Mouse (Mus musculus) large intestine, adult 2 months (tissue): ENCODE results near the gene Terb1. TPM values are rescaled to one million over a fixed set of nuclear protein-coding genes. Genes with fewer than 3 reads are reported as not detected.

Experiments used
- DNase-seq: peaks from one replicate; pipeline ENCODE4 v3.0.0-alpha.2; 2012; ENCODE audit warnings: low read depth, low spot score
- WGBS: fragments of 180-500 bp; shearing (Covaris S2); methylation state at CpG from one replicate; pipeline ENCODE4 v1.1.7; 2018; 5-methylcytosine and 5-hydroxymethylcytosine counted together
- polyA plus RNA-seq: library from polyadenylated mRNA; depleted of rRNA; stranded (reverse); fragments of >200 nt; gene quantifications from 2 replicates; pipeline ENCODE4 v1.2.3, GENCODE M21; 2012; rRNA removed

The Terb1 gene
- 0.02 and 0.04 TPM in 2 replicates for polyA plus RNA-seq

DNA sequence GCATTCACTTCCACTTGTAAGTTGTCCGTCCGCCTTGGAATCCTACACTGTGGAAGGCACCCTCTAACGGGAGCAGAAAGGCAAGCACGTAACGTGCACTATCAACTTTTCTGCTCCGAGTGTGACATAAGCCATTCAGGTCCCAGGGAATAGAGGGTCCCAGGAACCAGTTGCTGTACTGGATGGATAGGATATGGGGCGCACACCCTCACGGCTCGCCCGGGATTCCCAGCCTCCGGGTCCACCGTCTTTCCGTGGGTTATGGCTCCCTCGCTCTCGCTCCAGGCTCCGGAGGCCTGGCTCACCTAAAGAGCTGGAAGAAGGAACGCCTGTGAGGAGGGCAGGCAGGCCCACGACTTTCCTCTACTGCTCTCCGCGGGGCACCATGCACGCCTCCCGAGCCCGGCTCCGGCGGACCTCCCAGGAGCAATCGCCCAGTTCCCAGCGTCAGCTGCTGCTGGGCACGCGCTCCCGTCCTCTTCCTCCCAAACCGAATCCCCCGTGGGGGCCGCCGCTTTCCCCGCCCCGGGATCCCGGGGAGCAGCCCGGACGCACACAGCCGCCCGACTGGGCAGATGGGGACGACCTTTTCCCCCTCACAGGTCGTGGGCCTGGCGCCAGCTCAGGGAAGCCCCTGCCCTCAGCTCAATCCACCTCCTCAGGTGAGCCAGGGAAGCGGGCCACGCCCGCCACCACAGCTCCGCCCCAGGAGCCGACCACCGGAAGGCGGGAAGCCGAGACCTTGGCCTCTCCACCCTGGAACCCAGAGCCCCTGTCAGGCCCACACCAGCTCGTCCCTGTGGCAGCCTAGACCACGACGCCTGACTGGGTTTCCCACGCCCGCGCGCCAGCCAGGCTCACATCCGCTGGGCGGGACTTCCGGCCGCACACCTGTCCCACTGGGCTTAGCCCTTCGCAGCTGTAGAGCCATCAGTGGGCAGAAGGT, at the start of gene Terb1:
TSS of gene Terb1 (minus strand) at position 850 of the 946 bp plus-strand sequence.
- WGBS: 3% methylated on average over 64 of the region's 64 CpGs
- no peak for DNase-seq

DNA sequence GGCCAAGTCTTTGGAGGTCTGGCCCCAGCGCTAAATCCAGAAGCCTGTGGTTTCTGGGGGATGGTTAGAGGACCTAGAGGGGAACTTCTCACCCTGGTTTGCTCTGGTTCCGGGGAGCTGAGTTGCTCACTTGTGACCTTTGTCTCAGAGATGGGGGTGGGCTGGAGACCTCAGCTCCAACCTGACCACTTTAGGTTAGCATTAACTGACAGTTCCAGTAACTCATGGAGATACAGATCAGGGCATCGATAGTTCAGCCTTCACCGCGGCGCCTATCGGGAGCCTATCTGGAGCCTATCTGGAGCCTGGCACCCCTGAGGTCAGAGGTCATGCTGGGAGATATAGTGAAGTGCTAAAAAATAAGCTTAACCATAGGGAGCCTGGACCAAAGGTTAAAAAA, 47.5 kb upstream of the Terb1 start:
- 72% methylated on average over 7 of the region's 7 CpGs for WGBS
- no peak for DNase-seq

DNA sequence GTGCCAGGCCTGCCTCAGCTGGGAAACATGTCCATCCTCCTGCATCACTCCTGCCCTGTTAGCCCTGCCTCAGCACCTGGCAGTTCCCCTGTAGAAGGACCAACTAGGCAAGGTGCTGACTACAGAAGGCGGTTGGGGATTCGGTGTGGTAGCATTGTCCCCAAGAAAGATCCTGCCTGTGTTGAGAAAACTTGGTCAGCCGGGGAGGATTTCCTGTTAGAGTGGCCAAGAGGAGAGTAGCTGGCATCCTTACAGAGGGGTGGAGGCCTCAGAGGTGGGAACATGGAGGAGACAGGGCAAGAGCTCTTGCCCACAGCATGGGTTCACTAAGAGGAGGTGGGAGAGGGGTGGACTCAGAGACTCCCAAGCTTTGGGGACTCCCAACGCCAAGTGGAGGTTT, 45.5 kb upstream of the Terb1 start:
- no peak for DNase-seq
- WGBS: 74% methylated on average over 4 of the region's 4 CpGs

DNA sequence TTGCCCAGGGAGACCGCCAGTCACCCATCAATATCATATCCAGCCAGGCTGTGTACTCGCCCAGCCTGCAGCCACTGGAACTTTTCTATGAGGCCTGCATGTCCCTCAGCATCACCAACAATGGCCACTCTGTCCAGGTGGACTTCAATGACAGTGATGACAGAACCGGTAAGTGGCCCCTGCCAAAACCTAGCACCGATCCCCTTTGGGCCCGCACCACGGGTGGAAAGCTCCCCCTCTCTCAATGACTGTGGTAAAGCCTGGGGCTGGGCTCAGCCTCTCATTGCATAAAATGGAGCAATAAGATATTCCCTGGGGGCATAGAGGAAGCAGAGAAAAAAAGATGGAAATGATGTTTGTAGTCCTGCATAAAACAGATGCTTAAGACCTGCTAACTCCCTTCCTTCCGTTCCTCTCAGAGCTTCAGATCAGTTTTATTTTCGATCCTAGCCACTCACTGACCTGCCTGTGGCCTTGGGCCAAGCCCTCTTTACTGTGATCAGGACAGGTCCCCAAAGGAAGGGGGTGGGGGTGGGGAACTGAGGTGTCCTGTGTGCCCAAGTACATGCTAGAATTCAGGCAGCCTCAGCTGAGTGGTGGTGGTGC, 33.8 kb upstream of the Terb1 start:
- DNase-seq: no peak
- 92% methylated on average over 8 of the region's 8 CpGs for WGBS

DNA sequence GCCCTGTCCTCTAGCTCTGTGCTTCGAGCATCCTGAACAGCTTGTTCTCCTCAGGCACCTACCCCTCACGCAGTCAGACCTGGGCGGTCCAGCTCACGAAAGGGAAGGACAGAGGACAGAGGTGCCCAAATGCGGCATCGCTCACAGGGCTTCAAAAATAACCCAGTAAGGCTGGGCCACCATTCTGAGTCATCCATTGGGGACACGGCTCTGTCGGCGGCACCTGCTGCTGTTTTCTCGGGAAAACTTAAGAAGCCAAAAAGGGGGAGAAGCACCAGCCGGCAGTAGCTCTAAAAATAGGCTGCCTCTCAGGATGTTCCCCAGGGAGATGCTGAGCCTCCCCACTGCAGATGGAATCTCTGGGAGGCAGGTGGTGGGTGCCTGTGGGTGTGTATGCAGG, 32.5 kb upstream of the Terb1 start:
- no peak for DNase-seq
- 16% methylated on average over 11 of the region's 11 CpGs for WGBS

DNA sequence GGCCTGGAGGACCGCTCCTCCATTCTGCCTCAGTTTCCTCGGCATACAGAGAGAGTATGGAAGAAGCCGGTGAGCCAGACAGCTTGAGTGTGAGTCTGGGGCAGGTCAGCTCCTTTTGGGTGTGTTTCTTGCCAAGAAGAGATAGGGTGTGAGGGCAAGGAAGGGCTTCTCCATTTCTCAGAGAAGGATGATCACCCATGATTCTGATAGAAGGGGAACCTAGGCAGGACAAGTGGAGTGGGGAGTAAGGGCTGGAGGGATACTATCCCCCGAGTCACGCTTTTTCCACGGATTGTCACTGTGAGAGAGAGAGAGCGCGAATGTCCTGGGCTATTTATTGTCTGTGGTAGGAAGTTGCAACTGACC, 31.8 kb upstream of the Terb1 start:
- no peak for DNase-seq
- 15% methylated on average over 8 of the region's 8 CpGs for WGBS

DNA sequence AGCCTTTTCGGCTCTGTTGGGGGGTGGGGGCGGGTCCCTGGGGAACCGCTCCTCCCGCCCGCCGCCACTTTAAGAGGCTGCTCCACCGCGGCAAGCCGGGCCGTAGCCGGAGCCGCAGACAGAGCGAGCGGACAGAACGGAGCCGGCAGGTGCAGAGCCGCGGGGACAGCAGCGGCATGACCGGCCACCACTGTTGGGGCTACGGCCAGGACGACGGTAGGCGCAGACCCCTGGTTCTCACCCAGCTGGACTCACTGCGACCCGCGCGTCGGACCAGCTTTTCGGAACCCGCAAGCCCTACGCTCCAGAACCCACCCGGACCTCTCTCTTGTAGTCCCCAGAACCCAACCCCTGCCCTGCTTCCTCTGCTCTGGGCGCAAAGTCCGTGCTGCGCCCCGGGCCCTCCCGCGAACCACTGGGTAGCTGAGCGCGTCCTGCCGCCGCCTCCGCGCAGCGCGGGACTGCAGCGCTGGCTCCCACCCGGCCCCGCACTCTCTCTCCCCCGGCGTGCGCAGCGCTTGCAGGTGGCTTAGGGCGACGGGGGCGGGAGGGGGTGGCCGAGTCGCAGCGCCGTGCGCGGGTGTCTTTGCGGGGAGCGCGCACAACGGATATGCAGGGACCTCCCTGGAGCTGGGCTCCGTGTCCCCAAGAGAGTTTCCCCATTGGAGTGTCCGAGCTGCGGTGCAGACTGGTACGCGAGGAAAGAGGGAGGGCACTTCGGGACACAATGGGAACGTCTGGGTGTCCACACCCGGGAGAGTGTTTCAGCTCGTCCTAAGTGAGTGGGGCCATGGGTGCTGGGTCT, 31.2 kb upstream of the Terb1 start:
- no peak for DNase-seq
- 3% methylated on average over 75 of the region's 76 CpGs for WGBS

DNA sequence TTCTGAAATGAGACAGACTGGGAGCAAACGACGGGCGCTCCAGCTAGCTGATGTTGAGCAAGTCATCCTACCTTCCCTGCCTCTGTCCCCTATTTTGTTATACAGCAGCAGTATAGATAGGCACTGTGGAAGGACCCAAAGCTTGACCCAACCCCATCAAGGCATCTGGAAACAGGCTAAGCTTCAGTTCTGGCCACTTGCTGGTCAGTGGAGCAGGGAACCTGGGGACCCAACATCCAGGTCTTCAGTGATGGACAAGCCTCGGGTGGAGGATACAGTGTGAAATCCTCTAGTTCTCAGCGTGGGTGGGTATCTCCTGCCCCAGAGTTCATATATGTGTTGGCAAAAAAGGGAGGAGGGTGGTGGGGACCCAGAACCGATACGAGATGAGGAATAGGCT, 30.5 kb upstream of the Terb1 start:
- DNase-seq: no peak
- 67% methylated on average over 7 of the region's 7 CpGs for WGBS

DNA sequence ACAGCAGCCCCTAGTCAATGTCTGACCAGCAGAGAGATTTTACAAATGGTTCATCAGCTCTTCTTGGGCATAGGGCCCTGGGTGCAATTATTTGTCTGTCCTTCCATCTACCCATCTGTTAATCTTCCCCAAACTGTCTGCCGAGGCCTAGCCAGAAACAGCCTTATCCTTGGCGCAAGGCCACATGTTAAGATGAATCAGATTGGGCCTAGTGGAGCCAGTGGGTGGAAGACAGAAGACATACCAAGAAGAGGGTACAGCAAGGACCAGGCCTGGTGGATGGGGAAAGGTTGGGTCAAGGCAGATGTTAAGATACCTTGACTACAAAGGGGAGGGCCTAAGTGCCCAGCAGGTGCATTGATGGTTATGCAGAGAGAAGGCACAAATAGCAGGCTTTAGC, 29.9 kb upstream of the Terb1 start:
- 75% methylated on average over 2 of the region's 2 CpGs for WGBS
- no peak for DNase-seq

DNA sequence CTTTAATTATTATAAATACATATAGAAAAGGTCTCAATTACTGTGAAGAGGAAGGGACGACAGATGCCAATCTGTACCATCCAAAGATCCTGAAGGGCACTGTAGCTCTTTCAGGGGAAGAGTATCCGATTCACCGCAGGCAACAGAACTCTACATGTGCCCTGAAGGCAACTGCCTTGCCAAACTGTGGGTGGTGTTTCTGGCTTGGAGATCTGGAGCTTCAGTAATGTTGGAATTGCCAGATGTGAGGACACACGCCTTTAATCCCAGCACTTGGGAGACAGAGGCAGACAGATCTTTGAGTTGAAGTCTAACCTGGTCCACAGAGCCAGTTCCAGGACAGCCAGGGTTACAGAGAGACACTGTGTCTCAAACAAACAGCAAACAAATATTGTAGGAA, 29.2 kb upstream of the Terb1 start:
- WGBS: 92% methylated on average over 4 of the region's 4 CpGs
- no peak for DNase-seq

DNA sequence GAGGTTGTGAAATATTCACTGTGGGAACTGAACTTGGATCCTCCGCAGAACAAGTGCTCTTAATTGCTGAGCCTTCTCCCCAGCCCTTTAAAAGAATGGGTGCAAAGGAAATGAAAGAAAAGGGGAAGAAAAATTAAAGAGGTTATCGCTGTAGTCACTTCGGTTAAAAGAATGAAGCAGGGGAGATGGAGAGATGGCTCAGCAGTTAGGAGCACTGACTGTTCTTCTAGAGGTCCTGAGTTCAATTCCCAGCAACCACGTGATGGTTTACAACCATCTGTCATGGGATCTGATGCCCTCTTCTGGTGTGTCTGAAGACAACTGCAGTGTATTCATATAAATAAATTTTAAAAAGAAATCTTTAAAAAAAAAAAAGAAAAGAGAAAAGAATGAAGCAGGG, 26.3 kb upstream of the Terb1 start:
- DNase-seq: no peak
- WGBS: 87% methylated on average over 4 of the region's 4 CpGs

DNA sequence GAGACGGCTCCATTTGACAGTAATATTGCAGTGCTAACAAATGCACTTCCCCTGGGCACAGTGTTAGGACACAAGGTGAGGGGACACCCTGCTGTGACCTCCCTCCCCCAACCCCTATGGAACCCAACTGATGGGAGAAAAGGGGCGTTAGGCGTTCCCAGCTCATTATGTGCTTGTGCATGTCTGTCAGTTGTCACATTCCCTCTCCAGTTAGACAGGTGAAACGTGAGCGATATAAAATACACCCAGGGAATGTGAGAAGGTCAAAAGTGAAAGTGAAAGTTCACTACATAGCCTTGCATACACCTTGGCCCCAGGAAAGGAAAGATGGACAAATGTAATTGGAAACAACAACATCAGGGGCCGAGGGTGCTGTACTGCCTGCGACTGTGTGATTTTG, 25.7 kb upstream of the Terb1 start:
- peak; percentile 47 for DNase-seq
- WGBS: 16% methylated on average over 7 of the region's 7 CpGs

DNA sequence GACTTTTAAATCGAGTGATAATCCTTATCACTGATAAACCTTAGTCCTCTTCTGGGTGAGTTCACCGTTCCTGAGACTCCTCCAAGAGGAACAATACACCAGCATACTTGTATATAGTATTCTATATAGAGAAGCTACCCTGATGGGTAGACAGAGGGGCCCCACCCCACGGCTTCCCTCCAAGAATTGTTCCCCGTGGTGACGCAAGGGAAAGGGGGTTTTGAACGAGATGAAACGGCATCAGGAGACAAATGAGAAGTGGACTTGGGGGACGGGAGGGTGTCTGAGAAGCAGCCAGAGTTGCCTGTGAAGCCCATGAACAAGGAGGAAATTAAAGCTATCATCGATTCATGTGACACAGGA, 25.1 kb upstream of the Terb1 start:
- DNase-seq: no peak
- WGBS: 3% methylated on average over 9 of the region's 9 CpGs

DNA sequence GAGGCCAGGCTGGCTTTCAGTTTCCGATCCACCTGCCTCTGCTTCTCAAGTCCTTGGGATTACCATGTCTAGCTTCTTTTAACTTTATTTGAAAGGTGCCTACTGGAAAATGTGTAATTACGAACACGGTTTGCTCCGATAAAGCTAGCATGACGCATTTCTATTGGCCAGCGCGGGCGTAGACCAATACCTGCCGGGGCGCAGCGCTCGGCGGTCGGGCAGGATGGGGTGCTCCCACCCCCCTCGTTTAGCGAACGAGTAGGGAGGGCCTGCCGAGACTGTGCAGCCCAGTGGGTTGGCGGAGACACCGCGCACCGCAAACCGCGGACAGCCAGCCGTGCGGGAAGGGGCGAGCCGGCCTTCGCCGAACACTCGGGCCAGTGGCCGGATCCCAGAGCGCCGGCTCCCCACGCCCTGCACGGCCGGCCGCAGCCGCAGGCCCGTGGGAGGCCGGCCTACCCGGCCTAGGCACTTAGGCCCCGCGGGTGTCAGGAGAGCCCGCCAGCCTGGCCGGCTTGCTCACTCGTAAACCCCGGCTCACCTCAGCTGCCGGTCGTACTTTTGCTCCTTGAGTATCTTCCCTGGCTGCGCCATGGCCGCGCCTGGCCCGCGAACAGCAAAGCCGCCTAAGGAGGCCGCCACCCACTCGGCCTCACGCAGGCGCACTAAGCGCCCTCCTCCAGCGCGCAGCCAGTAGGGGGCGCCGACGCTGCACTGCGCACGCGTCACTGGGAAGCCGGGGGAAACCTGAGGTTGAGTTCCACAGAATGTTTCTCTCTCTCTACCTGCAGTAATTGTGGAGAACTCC, 24.5 kb upstream of the Terb1 start, which contains the start of the genes Nae1 and Car7:
TSS of gene Nae1 (minus strand) at position 667 of the 808 bp plus-strand sequence.
TSS of gene Car7 (plus strand) at position 719 of the 808 bp plus-strand sequence.
- peak; percentile 77 for DNase-seq
- under 1% methylated on average over 69 of the region's 70 CpGs for WGBS

DNA sequence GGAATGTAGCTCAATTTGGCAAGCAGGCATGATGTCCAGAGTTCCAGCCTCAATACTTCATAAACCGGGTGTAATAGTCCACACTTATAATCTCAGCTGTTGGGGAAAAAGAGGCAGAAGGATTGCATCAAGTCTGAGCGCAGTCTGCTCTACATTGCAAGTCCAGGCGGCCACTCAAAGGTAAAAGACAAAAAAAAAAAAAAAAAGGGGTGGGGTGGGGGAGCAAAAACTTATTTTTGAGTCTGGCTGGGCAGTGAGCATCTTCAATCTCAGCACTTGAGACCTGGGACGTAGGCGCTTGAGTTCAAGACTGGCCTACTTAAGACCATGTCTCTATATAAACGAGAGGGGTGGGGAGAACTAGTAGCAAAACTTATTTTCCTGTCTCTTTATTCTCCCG, 23.8 kb upstream of the Terb1 start:
- WGBS: 18% methylated on average over 7 of the region's 7 CpGs
- no peak for DNase-seq

DNA sequence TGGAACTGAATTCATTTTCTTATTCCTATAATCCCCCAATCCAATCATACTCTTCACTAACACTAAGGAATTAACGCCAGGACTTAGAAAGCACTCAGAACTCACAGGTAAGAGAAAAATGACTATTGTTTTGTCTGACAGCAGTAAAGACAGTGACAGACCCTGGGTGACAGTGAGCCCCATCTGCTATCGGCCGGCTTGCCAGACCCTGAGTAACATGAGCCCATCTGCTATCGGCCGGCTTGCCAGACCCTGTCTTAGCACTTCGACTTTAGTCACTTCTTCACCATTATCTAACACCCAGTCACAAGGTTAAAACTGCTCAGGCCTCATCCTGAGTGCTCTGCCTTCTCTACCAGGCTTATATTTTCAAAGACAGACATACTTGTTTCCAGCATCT, 20.0 kb upstream of the Terb1 start:
- WGBS: 94% methylated on average over 6 of the region's 6 CpGs
- DNase-seq: no peak

DNA sequence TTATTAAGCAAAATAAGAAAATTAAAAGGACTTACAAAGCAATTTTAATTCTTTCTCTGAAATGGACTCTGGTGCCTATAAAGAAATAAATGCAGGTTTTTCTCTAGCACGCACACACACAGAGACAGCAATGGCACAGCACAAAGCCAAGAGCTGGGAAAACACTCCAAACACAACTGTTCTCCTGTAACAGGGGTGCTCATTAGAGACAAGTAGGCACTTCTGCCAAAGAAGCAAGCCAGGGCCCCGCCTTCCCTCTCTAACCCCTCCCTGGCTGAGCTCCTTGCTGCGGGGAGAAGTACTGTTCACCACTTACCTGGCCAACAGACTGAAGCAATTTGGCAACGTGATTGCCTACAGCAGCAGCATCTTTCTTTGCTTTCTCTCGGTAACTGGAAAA, 8.2 kb upstream of the Terb1 start:
- DNase-seq: no peak
- 78% methylated on average over 5 of the region's 5 CpGs for WGBS

DNA sequence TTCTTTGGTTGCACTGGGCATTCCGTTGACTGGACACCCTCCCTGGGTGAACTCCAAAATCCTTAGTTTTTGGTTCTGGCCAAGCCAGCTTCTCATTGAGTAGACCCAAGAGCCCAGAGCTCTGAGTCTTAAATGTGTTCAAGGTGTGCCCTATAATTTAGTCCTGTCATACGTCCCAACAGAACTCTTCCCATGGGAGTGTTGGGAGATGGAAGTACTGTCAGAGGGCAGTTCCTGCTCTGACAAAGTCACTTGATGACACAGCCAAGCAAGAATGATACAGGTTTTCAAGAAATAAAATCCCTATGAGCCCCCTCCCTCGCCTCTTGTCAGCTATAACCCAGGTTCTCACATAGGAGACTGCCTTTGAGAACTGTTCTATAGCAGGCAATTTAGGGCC, 424 bp upstream of the Terb1 start:
- DNase-seq: no peak
- WGBS: 83% methylated on average over 3 of the region's 3 CpGs

DNA sequence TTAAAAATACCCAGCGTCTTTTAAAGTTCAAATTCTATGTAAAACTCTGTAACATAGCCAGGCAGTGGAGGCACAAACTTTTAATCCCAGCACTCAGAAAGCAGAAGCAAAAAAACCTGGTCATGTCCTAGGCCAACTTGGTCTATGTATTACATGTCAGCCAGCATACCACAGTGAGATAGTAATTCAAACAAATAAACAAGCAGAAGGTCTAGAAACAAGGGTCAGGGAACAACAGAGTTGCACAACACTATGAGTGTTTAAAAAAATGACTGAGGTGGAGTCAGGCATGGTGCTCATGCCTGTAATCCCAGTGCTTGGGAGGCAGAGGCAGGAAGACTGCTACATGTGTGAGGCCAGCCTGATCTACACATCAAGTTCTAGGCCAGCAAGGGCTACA, 30.6 kb downstream of the Terb1 start:
- DNase-seq: no peak
- 67% methylated on average over 1 of the region's 1 CpGs for WGBS

DNA sequence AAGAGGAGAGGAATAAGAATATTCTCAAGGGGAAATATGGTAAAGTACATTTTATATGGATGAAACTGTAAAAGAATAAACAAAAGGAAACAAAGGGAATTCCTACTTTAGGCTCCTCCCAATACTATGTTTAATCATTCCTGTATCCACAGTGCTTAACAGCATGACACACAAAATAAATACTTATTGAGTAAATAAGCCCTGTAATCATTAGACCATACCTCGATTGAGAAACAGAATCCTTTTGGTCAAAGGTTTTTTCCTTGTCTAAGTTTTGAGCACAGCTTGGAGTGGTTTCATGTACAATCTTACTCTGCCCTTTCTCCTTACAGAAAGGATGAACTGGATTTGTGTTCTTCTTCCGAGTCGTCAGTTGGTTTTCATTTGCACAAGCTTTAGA, 37.2 kb downstream of the Terb1 start:
- 32% methylated on average over 3 of the region's 3 CpGs for WGBS
- no peak for DNase-seq
